Mouse (Mus musculus): Measurements from ENCODE around the gene Cfl2. TPM values are rescaled to one million over a fixed set of nuclear protein-coding genes. Genes with fewer than 3 reads are reported as not detected.
A peak's percentile ranks its signal among the peaks of the same experiment; 100 is the strongest.

Cfl2 gene
- polyA plus RNA-seq, 1 experiment from 2014 or later = 132 TPM

DNA sequence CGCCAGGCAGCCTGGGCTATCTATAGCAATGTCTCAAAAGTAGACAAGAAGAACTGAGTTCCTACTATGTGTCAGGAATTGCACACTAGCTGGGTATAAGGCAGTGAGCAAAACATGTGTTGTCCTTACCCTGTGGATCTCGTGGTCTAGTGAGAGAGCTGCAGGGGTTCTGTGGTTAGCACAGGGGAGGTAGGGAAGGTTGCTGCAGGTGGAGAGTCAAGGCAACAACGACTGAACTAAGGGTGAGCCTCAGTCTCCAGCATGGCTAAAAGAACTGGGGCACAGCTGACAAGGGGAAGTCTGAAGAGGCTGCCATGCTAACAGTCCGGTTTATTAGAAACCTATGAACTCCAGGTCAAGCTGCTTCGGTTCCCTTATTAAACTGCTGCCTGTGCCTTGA lies 16.5 kb upstream of the Cfl2 start:
- ATAC-seq (ENCODE audit: low FRiP score, low TSS enrichment) (no peak), DNase-seq (ENCODE audit: low spot score) (no peak)
- Histone ChIP-seq H3K27ac (replicated peaks) (no peak overlapping the region), H3K4me2 (replicated peaks; ENCODE audit: low read depth) (no peak overlapping the region), H3K9me3 (ENCODE audit: control insufficient read depth, low read length) (no peaks in the 10 kb centered on the region), H3K36me3 (ENCODE audit: control insufficient read depth, insufficient read depth, low read length) (no peaks in the 10 kb centered on the region), H3K27me3 (ENCODE audit: control insufficient read depth, insufficient read depth, low read length) (no peaks in the 10 kb centered on the region), H3K9ac (ENCODE audit: low read length) (no peak overlapping the region), H3K4me1 (replicated peaks; ENCODE audit: control insufficient read depth, insufficient read depth) (no peaks in the 10 kb centered on the region), H3K4me3 (ENCODE audit: low read depth, low read length) (no peak overlapping the region)
- WGBS = 75% methylated on average over 5 of the region's 5 CpGs
- TF ChIP-seq CTCF (IDR thresholded peaks at IDR 0.05; ENCODE audit: low read depth) = no peak
- no peak for TF ChIP-seq EP300 (optimal IDR thresholded peaks at IDR 0.05)

DNA sequence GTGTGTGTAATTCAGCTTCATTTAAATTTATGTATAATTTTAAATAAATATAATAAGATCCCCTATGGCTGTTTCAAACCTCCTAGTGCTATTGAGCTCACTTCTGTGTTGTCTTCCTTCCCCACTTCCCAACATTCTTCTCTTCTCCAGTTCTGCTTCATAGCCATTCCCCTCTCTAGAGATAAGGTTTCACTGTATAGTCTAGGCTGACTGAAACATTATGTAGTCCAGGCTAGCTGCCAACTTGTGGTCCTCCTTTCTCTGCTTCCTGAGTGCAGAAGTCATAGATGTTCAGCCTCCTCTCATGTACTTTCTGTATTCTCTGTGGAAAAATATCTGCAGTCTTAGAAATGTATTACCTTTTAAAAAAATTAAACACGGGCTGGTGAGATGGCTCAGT lies 15.2 kb upstream of the Cfl2 start:
- 88% methylated on average over 1 of the region's 1 CpGs for WGBS
- Histone ChIP-seq H3K27ac (replicated peaks) (no peak overlapping the region), H3K4me2 (replicated peaks; ENCODE audit: low read depth) (no peak overlapping the region), H3K4me3 (ENCODE audit: low read depth, low read length) (no peak overlapping the region), H3K4me1 (replicated peaks; ENCODE audit: control insufficient read depth, insufficient read depth) (no peaks in the 10 kb centered on the region), H3K9ac (ENCODE audit: low read length) (no peak overlapping the region), H3K36me3 (ENCODE audit: control insufficient read depth, insufficient read depth, low read length) (no peaks in the 10 kb centered on the region), H3K9me3 (ENCODE audit: control insufficient read depth, low read length) (no peaks in the 10 kb centered on the region), H3K27me3 (ENCODE audit: control insufficient read depth, insufficient read depth, low read length) (no peaks in the 10 kb centered on the region)
- DNase-seq (ENCODE audit: low spot score) (no peak), ATAC-seq (ENCODE audit: low FRiP score, low TSS enrichment) (no peak)
- TF ChIP-seq CTCF (IDR thresholded peaks at IDR 0.05; ENCODE audit: low read depth) (no peak), EP300 (optimal IDR thresholded peaks at IDR 0.05) (no peak)

DNA sequence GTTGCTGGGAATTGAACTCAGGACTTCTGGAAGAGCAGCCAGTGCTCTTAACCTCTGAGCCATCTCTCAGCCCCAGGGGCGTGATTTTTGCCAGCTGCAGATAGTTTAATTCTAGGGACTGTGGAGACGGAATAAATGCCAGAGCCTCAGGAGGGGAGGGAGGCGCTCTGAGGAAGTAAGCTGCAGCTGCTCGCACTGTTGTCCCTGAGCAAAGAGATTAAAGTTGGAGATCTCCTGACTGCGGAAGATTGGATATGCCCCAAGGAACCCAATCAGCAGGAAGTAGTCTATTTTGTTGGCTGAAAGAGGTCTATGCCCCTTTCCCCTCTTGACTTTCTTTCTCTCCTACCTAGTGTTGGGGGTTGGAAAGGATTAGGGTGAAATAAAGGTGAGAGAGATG lies 14.2 kb upstream of the Cfl2 start:
- H3K27ac ChIP-seq (replicated peaks) = no peak overlapping the region
- no peaks in the 10 kb centered on the region for H3K4me1 ChIP-seq (replicated peaks; ENCODE audit: control insufficient read depth, insufficient read depth)
- no peak overlapping the region for H3K9ac ChIP-seq (ENCODE audit: low read length)
- H3K4me3 ChIP-seq (ENCODE audit: low read depth, low read length) = no peak overlapping the region
- no peak overlapping the region for H3K4me2 ChIP-seq (replicated peaks; ENCODE audit: low read depth)
- H3K27me3 ChIP-seq (ENCODE audit: control insufficient read depth, insufficient read depth, low read length) = no peaks in the 10 kb centered on the region
- DNase-seq (ENCODE audit: low spot score) (no peak), ATAC-seq (ENCODE audit: low FRiP score, low TSS enrichment) (no peak)
- no peaks in the 10 kb centered on the region for H3K9me3 ChIP-seq (ENCODE audit: control insufficient read depth, low read length)
- no peaks in the 10 kb centered on the region for H3K36me3 ChIP-seq (ENCODE audit: control insufficient read depth, insufficient read depth, low read length)
- 28% methylated on average over 5 of the region's 5 CpGs for WGBS
- no peak for TF ChIP-seq CTCF (IDR thresholded peaks at IDR 0.05; ENCODE audit: low read depth)
- no peak for TF ChIP-seq EP300 (optimal IDR thresholded peaks at IDR 0.05)

DNA sequence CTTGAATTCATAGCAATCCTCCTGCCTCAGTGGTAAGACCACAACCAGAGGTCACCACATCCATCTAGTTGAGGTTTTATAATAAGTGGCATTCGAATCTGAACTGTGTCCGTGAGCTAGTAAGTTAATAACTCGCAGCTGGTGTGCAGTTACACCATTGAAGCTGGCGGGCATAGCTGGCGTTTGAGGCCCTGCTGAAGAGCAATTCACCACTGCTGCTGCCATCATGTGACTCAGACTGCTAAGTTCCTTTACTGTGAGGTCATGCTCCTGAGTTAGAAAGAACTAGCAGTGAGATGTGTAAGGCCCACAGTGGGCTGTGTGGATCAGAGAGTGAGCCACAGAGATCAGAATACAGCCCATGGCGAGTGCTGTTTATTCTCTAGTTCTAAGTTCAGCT lies 12.0 kb upstream of the Cfl2 start:
- no peak overlapping the region for H3K27ac ChIP-seq (replicated peaks)
- 64% methylated on average over 6 of the region's 6 CpGs for WGBS
- peak; percentile 40; the same call in 1 of the 2 replicates for ATAC-seq (ENCODE audit: low FRiP score, low TSS enrichment)
- no peak overlapping the region for H3K4me3 ChIP-seq (ENCODE audit: low read depth, low read length)
- no peaks in the 10 kb centered on the region for H3K9me3 ChIP-seq (ENCODE audit: control insufficient read depth, low read length)
- TF ChIP-seq EP300 (optimal IDR thresholded peaks at IDR 0.05) = no peak
- no peak for TF ChIP-seq CTCF (IDR thresholded peaks at IDR 0.05; ENCODE audit: low read depth)
- H3K27me3 ChIP-seq (ENCODE audit: control insufficient read depth, insufficient read depth, low read length) = no peaks in the 10 kb centered on the region
- no peaks in the 10 kb centered on the region for H3K36me3 ChIP-seq (ENCODE audit: control insufficient read depth, insufficient read depth, low read length)
- DNase-seq (ENCODE audit: low spot score) = no peak
- no peaks in the 10 kb centered on the region for H3K4me1 ChIP-seq (replicated peaks; ENCODE audit: control insufficient read depth, insufficient read depth)
- no peak overlapping the region for H3K9ac ChIP-seq (ENCODE audit: low read length)
- no peak overlapping the region for H3K4me2 ChIP-seq (replicated peaks; ENCODE audit: low read depth)

DNA sequence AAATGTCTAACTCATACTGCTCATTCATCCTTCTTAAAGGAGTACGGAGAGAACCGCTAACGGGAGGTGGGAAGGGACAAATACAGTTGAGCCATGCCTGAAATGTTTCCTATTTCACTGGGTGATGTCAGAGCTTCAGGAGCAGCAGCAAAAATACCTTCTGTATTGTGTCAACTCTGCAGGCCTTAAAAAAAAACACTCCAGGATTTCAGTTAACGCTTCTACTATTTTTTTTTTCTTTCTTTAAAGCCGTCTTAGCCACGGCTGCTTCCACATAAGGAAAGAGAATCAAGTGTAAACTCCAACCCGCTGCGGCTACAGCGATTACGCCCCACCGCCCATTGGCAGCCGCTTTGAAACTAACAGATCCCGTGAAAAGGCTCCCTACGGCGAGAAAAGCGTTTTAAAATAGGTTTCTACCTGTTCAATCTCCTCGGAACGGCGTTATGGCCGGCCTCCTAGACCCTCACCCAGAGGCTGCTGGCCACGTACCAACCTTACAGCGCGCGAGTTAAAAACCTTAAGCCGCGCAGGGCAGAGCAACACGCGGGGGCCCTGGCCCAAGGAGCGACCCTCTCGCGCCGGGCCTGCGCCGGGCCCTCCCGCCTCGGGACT lies 579 bp downstream of the Cfl2 start:
- Histone ChIP-seq H3K27me3 (ENCODE audit: control insufficient read depth, insufficient read depth, low read length) (no peaks in the 10 kb centered on the region), H3K36me3 (ENCODE audit: control insufficient read depth, insufficient read depth, low read length) (0 out of 2 replicates have a peak, but pooled peaks cover 2% of the 10 kb centered on the region), H3K4me3 (ENCODE audit: low read depth, low read length) (peak overlapping the region; percentile 100), H3K4me2 (replicated peaks; ENCODE audit: low read depth) (peak overlapping the region; percentile 63), H3K4me1 (replicated peaks; ENCODE audit: control insufficient read depth, insufficient read depth) (no peaks in the 10 kb centered on the region), H3K9ac (ENCODE audit: low read length) (peak overlapping the region; percentile 100), H3K27ac (replicated peaks) (peak overlapping the region; percentile 99), H3K9me3 (ENCODE audit: control insufficient read depth, low read length) (no peaks in the 10 kb centered on the region)
- under 1% methylated on average over 36 of the region's 36 CpGs for WGBS
- ATAC-seq (ENCODE audit: low FRiP score, low TSS enrichment) (peak; percentile 43; the same call in 1 of the 2 replicates), DNase-seq (ENCODE audit: low spot score) (peak; percentile 51)
- no peak for TF ChIP-seq CTCF (IDR thresholded peaks at IDR 0.05; ENCODE audit: low read depth)
- no peak for TF ChIP-seq EP300 (optimal IDR thresholded peaks at IDR 0.05)

DNA sequence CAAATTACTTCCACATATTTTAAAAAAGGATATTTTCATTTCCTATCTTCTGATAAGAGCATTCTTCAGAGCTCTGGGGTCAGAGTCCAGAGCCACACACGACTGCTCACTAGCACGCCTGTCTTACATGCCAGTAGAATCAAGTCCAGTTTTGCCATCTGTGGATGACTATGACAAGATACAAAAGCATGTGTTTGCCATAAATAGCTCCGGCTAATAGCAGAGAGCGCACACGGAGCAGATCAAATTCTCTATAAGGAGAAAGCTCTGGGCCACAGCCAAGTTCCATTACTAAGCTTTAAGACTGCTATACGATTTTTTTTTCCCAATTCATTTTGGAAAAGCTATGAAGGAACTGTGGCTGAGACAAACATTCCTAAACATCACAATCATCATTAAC lies 3.1 kb downstream of the Cfl2 start:
- Histone ChIP-seq H3K4me2 (replicated peaks; ENCODE audit: low read depth) (no peak overlapping the region), H3K27ac (replicated peaks) (no peak overlapping the region), H3K36me3 (ENCODE audit: control insufficient read depth, insufficient read depth, low read length) (0 out of 2 replicates have a peak, but pooled peaks cover 2% of the 10 kb centered on the region), H3K4me3 (ENCODE audit: low read depth, low read length) (no peak overlapping the region), H3K4me1 (replicated peaks; ENCODE audit: control insufficient read depth, insufficient read depth) (no peaks in the 10 kb centered on the region), H3K27me3 (ENCODE audit: control insufficient read depth, insufficient read depth, low read length) (no peaks in the 10 kb centered on the region), H3K9me3 (ENCODE audit: control insufficient read depth, low read length) (no peaks in the 10 kb centered on the region), H3K9ac (ENCODE audit: low read length) (no peak overlapping the region)
- WGBS = 24% methylated on average over 6 of the region's 6 CpGs
- TF ChIP-seq CTCF (IDR thresholded peaks at IDR 0.05; ENCODE audit: low read depth) (no peak), EP300 (optimal IDR thresholded peaks at IDR 0.05) (no peak)
- no peak for ATAC-seq (ENCODE audit: low FRiP score, low TSS enrichment)
- no peak for DNase-seq (ENCODE audit: low spot score)

All from stomach, postnatal 0 days (tissue).